Mouse (Mus musculus): Measurements from ENCODE around the gene Ppp4c.

DNA sequence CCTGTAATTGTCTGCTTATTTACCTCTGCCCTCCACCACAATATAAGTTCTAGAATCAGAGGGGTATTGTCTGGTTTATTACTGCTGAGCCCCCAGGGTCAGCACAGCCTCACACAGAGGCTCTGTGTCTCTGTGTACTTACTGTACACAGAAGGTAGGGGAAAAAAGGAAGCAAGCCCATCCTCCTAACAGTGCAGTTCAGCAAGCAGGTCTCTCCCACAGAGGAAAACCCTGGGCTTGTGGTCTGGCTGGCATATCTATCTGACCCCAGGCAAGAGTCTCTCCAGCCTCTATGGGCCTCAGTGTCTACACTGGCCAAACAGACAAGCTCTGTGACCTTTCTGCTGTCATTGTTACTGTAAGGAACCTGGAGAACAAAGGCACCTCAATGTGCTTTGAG is 11.5 kb upstream of the Ppp4c start:
- TF ChIP-seq CTCF (IDR thresholded peaks at IDR 0.05) (no peak), EP300 (IDR thresholded peaks at IDR 0.05) (no peak)
